16 mouse cellular contexts compared by ENCODE assay signal in genomic region chr1:184024631-184025030, GRCm38 (mm10).
"Had no signal": no experiment of that assay in that cellular context is flagged by ENCODE, and none has a peak within 500 bp of the region (broad histone marks: within the 10 kb centered on the region; RNA-seq: fewer than 3 reads in every experiment).

No protein-coding gene starts in this region.

- H3K4me2 ChIP-seq: limb, embryonic 15.5 days; liver, embryonic 13.5 days; lung, embryonic 15.5 days; neural tube, embryonic 13.5 days had no signal

- H3K9ac ChIP-seq: limb, embryonic 15.5 days; liver, embryonic 13.5 days; liver, postnatal 0 days; lung, embryonic 15.5 days; neural tube, embryonic 13.5 days had no signal

- H3K27ac ChIP-seq: limb, embryonic 15.5 days; liver, embryonic 13.5 days; lung, embryonic 15.5 days; neural tube, embryonic 13.5 days had no signal

- H3K4me3 ChIP-seq: limb, embryonic 15.5 days; liver, embryonic 13.5 days; lung, embryonic 15.5 days; myocyte; neural tube, embryonic 13.5 days had no signal

- H3K4me1 ChIP-seq: limb, embryonic 15.5 days; lung, embryonic 15.5 days; neural tube, embryonic 13.5 days had no signal

- ATAC-seq: intestine, postnatal 0 days; liver, postnatal 0 days had no signal

- H3K36me3 ChIP-seq: limb, embryonic 15.5 days; liver, embryonic 13.5 days; lung, embryonic 15.5 days; neural tube, embryonic 13.5 days had no signal

- H3K9me3 ChIP-seq: limb, embryonic 15.5 days; liver, embryonic 13.5 days; lung, embryonic 15.5 days; neural tube, embryonic 13.5 days had no signal

- H3K27me3 ChIP-seq: limb, embryonic 15.5 days; liver, embryonic 13.5 days; lung, embryonic 15.5 days; neural tube, embryonic 13.5 days had no signal

- DNase-seq: kidney, adult 8-10 months; kidney, postnatal 36 days; layer of hippocampus, adult 9-11 months; layer of hippocampus, postnatal 36 days; liver, embryonic 13.5 days; liver, postnatal 0 days; lung, postnatal 36 days; midbrain, embryonic 14.5 days; retina, postnatal 1 day; right cerebral cortex, postnatal 4 days; spleen, adult 18-20 months had no signal
